Mouse (Mus musculus) CH12.LX (cell line): ENCODE measurements around the gene Olfr571.

ENCODE experiments used
- CHD2 ChIP-seq: IDR thresholded peaks from 2 replicates; pipeline ENCODE4 v1.6.1; 2011; ENCODE audit warnings: low read length, improper control_type of control experiment
- CTCF ChIP-seq, 2 experiments: IDR thresholded peaks in 1 of 2; conservative IDR thresholded peaks in 1 of 2; 2 replicates each; pipeline ENCODE4 v1.5.1; 2011 to 2012; ENCODE audit warnings: low read depth in 2 of 2, low read length in 2 of 2, improper control_type of control experiment in 1 of 2, inconsistent platforms in 1 of 2, mild to moderate bottlenecking in 1 of 2, moderate library complexity in 1 of 2
- E2F4 ChIP-seq: IDR thresholded peaks from 2 replicates; pipeline ENCODE4 v1.6.1; 2011; ENCODE audit warnings: low read depth, low read length, improper control_type of control experiment; ENCODE audit not compliant: insufficient replicate concordance
- GABPA ChIP-seq: IDR thresholded peaks from 2 replicates; pipeline ENCODE4 v1.6.1; 2012; ENCODE audit warnings: low read depth, low read length, improper control_type of control experiment, inconsistent platforms; ENCODE audit not compliant: insufficient replicate concordance
- MAX ChIP-seq: IDR thresholded peaks from 2 replicates; pipeline ENCODE4 v1.6.1; 2011; ENCODE audit warnings: low read length, improper control_type of control experiment
- MEF2A ChIP-seq: IDR thresholded peaks from 2 replicates; pipeline ENCODE4 v1.6.1; 2014; ENCODE audit warnings: low read depth, mild to moderate bottlenecking, inconsistent platforms, low read length, improper control_type of control experiment, borderline replicate concordance
- NELFE ChIP-seq: IDR thresholded peaks from 2 replicates; pipeline ENCODE4 v1.6.1; 2011; ENCODE audit warnings: low read depth, low read length, improper control_type of control experiment
- POLR2A ChIP-seq: IDR thresholded peaks from 2 replicates; pipeline ENCODE4 v1.6.1; 2011; ENCODE audit warnings: low read depth, mild to moderate bottlenecking, improper control_type of control experiment, low read length
- POLR2AphosphoS2 ChIP-seq: IDR thresholded peaks from 2 replicates; pipeline ENCODE4 v1.6.1; 2011; ENCODE audit warnings: low read depth, low read length, improper control_type of control experiment
- RAD21 ChIP-seq: IDR thresholded peaks from 2 replicates; pipeline ENCODE4 v1.6.1; 2011; ENCODE audit warnings: low read depth, mild to moderate bottlenecking, low read length, improper control_type of control experiment, moderate library complexity
- SMC3 ChIP-seq: IDR thresholded peaks from 2 replicates; pipeline ENCODE4 v1.6.1; 2011; ENCODE audit warnings: low read depth, low read length, improper control_type of control experiment
- USF1 ChIP-seq: IDR thresholded peaks from 2 replicates; pipeline ENCODE4 v1.6.1; 2014; ENCODE audit warnings: low read depth, mild to moderate bottlenecking, inconsistent platforms, low read length, improper control_type of control experiment
- ZC3H11A ChIP-seq: IDR thresholded peaks from 2 replicates; pipeline ENCODE4 v1.6.1; 2012; ENCODE audit warnings: low read depth, mild to moderate bottlenecking, inconsistent platforms, low read length, improper control_type of control experiment

DNA sequence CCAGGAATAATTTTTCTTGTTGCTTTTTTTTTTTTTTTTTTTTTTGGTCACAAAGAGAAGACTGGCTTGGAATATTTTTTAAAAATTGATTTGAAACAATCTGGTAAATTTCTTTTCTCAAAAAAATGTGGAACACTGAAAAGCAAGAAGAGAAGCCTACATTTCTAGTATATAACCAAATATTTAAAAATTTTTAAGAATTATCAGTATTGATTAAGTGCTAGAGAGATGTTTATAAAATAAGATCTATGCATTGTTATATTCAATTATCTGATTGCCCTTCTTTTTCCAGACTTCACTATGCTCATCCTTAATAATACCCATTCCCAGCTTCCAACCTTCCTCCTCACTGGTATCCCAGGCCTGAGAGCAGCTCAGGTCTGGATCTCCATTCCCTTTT lies 40.5 kb downstream of the Olfr571 start, which contains the start of gene Olfr568:
- no peak for TF ChIP-seq USF1
- TF ChIP-seq CTCF (conservative IDR thresholded peaks at IDR 0.05 in 1 of 2, IDR thresholded peaks at IDR 0.05 in 1 of 2; ENCODE audit: low read depth in 2 of 2, low read length in 2 of 2), result no peak
- no peak for TF ChIP-seq MEF2A
- TF ChIP-seq GABPA, result no peak
- no peak for TF ChIP-seq ZC3H11A
- no peak for TF ChIP-seq CHD2
- TF ChIP-seq MAX, result no peak
- TF ChIP-seq POLR2A, result no peak
- TF ChIP-seq NELFE, result no peak
- TF ChIP-seq POLR2AphosphoS2, result no peak
- no peak for TF ChIP-seq SMC3
- no peak for TF ChIP-seq RAD21
- no peak for TF ChIP-seq E2F4
